Mouse (Mus musculus) liver, adult (tissue): Measurements from ENCODE around the gene Adgre5.

Experiments used
- GATA4 ChIP-seq: IDR thresholded peaks from 2 replicates; pipeline ENCODE4 v1.6.1; 2014; ENCODE audit warnings: mild to moderate bottlenecking, low read length; ENCODE audit not compliant: insufficient replicate concordance

Adgre5 gene

GRCm38 (mm10) chr8:83684517-83684916, 56.6 kb downstream of the Adgre5 start:
- TF ChIP-seq GATA4, result no peak

- no peak for TF ChIP-seq GATA4
Measured at GRCm38 (mm10) chr8:83681099-83681498, 60.0 kb downstream of the Adgre5 start.

GRCm38 (mm10) chr8:83680603-83681002, 60.5 kb downstream of the Adgre5 start:
- no peak for TF ChIP-seq GATA4

- no peak for TF ChIP-seq GATA4
Measured at GRCm38 (mm10) chr8:83679866-83680265, 61.3 kb downstream of the Adgre5 start.

- no peak for TF ChIP-seq GATA4
Measured at GRCm38 (mm10) chr8:83674497-83674896, 66.6 kb downstream of the Adgre5 start.
